Mouse (Mus musculus): ENCODE measurements at regions not wholly inside any gene's neighbourhood (a gene's known extent, or its start where the extent isn't known, plus 50 kb on each side); places are given as distances from the start of the nearest gene placed in this dataset.
A peak's percentile ranks its signal among the peaks of the same experiment; 100 is the strongest.
"Not testable (repeated sequence)": the region's sequence is repeated elsewhere in the genome, so short reads cannot be mapped to it uniquely, and the experiment has no call there.

GRCm38 (mm10) chr12:115861759-115862158, 185.8 kb upstream of the Zfp386 start:
- not testable (repeated sequence) for DNase-seq (ENCODE audit: extremely low spot score in 1 of 2, low spot score in 1 of 2)

GRCm38 (mm10) chr12:115865059-115865756, 182.3 kb upstream of the Zfp386 start:
- not testable (repeated sequence) for DNase-seq (ENCODE audit: extremely low spot score in 1 of 2, low spot score in 1 of 2)

GRCm38 (mm10) chr12:115868631-115869030, 178.9 kb upstream of the Zfp386 start:
- DNase-seq (ENCODE audit: extremely low spot score in 1 of 2, low spot score in 1 of 2): not testable (repeated sequence)

GRCm38 (mm10) chr12:115872451-115872850, 175.1 kb upstream of the Zfp386 start:
- DNase-seq (ENCODE audit: extremely low spot score in 1 of 2, low spot score in 1 of 2): not testable (repeated sequence)

GRCm38 (mm10) chr12:115873976-115874375, 173.5 kb upstream of the Zfp386 start:
- not testable (repeated sequence) for DNase-seq (ENCODE audit: extremely low spot score in 1 of 2, low spot score in 1 of 2)

GRCm38 (mm10) chr12:115883719-115884118, 163.8 kb upstream of the Zfp386 start:
- DNase-seq (ENCODE audit: extremely low spot score in 1 of 2, low spot score in 1 of 2): no peak

- no peak for DNase-seq (ENCODE audit: extremely low spot score in 1 of 2, low spot score in 1 of 2)
Observed at GRCm38 (mm10) chr12:115887976-115888375, 159.5 kb upstream of the Zfp386 start.

GRCm38 (mm10) chr12:115892656-115893055, 154.9 kb upstream of the Zfp386 start:
- peak in 1 of 2 experiments; percentile 3 for DNase-seq (ENCODE audit: extremely low spot score in 1 of 2, low spot score in 1 of 2)

GRCm38 (mm10) chr12:115912226-115912625, 135.3 kb upstream of the Zfp386 start:
- DNase-seq (ENCODE audit: extremely low spot score in 1 of 2, low spot score in 1 of 2): not testable (repeated sequence)

- not testable (repeated sequence) for DNase-seq (ENCODE audit: extremely low spot score in 1 of 2, low spot score in 1 of 2)
Observed at GRCm38 (mm10) chr12:115915420-115915819, 132.1 kb upstream of the Zfp386 start.

- DNase-seq (ENCODE audit: extremely low spot score in 1 of 2, low spot score in 1 of 2): not testable (repeated sequence)
Observed at GRCm38 (mm10) chr12:115920119-115920518, 127.4 kb upstream of the Zfp386 start.

GRCm38 (mm10) chr12:115923999-115924398, 123.5 kb upstream of the Zfp386 start:
- DNase-seq (ENCODE audit: extremely low spot score in 1 of 2, low spot score in 1 of 2): not testable (repeated sequence)

GRCm38 (mm10) chr12:115925542-115925941, 122.0 kb upstream of the Zfp386 start:
- not testable (repeated sequence) for DNase-seq (ENCODE audit: extremely low spot score in 1 of 2, low spot score in 1 of 2)

GRCm38 (mm10) chr12:115952325-115952724, 95.2 kb upstream of the Zfp386 start:
- DNase-seq (ENCODE audit: extremely low spot score in 1 of 2, low spot score in 1 of 2): not testable (repeated sequence)

- DNase-seq (ENCODE audit: extremely low spot score in 1 of 2, low spot score in 1 of 2): not testable (repeated sequence)
Observed at GRCm38 (mm10) chr12:115955477-115956177, 91.9 kb upstream of the Zfp386 start.

GRCm38 (mm10) chr12:115963701-115964100, 83.8 kb upstream of the Zfp386 start:
- DNase-seq (ENCODE audit: extremely low spot score in 1 of 2, low spot score in 1 of 2): not testable (repeated sequence)

- not testable (repeated sequence) for DNase-seq (ENCODE audit: extremely low spot score in 1 of 2, low spot score in 1 of 2)
Observed at GRCm38 (mm10) chr12:115967522-115967921, 80.0 kb upstream of the Zfp386 start.

Data from frontal cortex, adult 2 months (tissue).